Mouse (Mus musculus) erythroblast, embryonic 14.5 days (primary cell): ENCODE data around the gene Neurl1b.

Experiments
- GATA1 ChIP-seq: IDR thresholded peaks from 2 replicates; pipeline ENCODE4 v1.6.1; 2012; ENCODE audit warnings: low read length, inconsistent platforms, mixed read lengths
- TAL1 ChIP-seq: IDR thresholded peaks from 3 replicates; pipeline ENCODE4 v1.6.1; 2012; ENCODE audit warnings: low read length, inconsistent platforms, mixed read lengths

GRCm38 (mm10) chr17:26467619-26468018, 53.0 kb downstream of the Neurl1b start:
- TF ChIP-seq TAL1: no peak
- no peak for TF ChIP-seq GATA1
